Mouse (Mus musculus): ENCODE data around the gene Abcg8. TPM values are rescaled to one million over a fixed set of nuclear protein-coding genes. Genes with fewer than 3 reads are reported as not detected.

The Abcg8 gene
- polyA plus RNA-seq, 1 experiment from 2014 or later: 0.13 TPM

DNA sequence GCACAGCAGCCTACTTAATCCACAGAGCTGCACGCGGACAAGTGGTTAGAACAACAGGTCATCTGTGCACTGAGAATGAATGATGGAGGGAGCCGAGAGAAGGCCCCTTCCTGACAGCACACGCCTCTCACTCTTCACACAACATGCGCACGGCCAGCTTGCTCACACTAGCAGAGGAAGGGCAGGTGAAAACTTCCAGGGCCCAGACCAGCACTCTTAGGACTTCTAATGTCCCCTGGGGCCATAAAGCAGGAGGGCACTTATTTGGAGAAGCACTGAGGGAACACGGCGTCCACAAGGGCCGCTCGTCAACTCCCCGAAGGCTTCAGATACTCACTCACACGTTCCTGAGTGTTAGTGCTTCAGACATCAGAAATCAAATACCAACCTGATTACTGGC is 55.3 kb downstream of the Abcg8 start:
- Histone ChIP-seq H3K4me1 (replicated peaks; ENCODE audit: control insufficient read depth, insufficient read depth) (no peaks in the 10 kb centered on the region), H3K9ac (ENCODE audit: low read length) (no peak overlapping the region), H3K4me3 (ENCODE audit: low read depth, low read length) (no peak overlapping the region), H3K27me3 (ENCODE audit: control insufficient read depth, insufficient read depth, low read length) (no peaks in the 10 kb centered on the region), H3K9me3 (ENCODE audit: control insufficient read depth, low read length) (no peaks in the 10 kb centered on the region), H3K27ac (replicated peaks) (no peak overlapping the region), H3K36me3 (ENCODE audit: control insufficient read depth, insufficient read depth, low read length) (peaks cover 9% of the 10 kb centered on the region; the same call in 1 of the 2 replicates), H3K4me2 (replicated peaks; ENCODE audit: low read depth) (no peak overlapping the region)
- WGBS: 89% methylated on average over 12 of the region's 12 CpGs
- ATAC-seq (ENCODE audit: low FRiP score, low TSS enrichment): no peak
- DNase-seq (ENCODE audit: low spot score): no peak
- TF ChIP-seq EP300 (optimal IDR thresholded peaks at IDR 0.05) (no peak), CTCF (IDR thresholded peaks at IDR 0.05; ENCODE audit: low read depth) (no peak)

DNA sequence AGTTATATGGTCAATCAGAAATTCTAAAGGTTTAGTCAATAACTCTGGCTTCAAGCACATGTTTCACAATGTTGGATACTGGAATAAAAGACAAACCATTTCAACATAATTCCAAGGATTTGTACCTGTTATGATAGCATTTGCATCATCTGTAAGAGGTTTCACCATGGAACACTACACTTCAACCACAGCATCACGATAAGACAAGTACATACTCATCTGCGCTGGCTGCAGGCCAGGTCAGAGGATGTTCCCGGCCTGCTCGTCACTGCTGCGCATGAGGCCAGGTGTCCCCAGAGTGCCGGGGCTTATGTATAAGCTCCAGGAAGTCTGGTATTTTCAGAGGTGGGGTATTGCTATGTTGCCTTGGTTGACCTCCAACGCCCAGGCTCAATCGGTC is 56.5 kb downstream of the Abcg8 start:
- TF ChIP-seq EP300 (optimal IDR thresholded peaks at IDR 0.05): no peak
- TF ChIP-seq CTCF (IDR thresholded peaks at IDR 0.05; ENCODE audit: low read depth): no peak
- Histone ChIP-seq H3K4me1 (replicated peaks; ENCODE audit: control insufficient read depth, insufficient read depth) (no peaks in the 10 kb centered on the region), H3K4me3 (ENCODE audit: low read depth, low read length) (no peak overlapping the region), H3K9me3 (ENCODE audit: control insufficient read depth, low read length) (no peaks in the 10 kb centered on the region), H3K36me3 (ENCODE audit: control insufficient read depth, insufficient read depth, low read length) (peaks cover 5% of the 10 kb centered on the region; the same call in 1 of the 2 replicates), H3K27me3 (ENCODE audit: control insufficient read depth, insufficient read depth, low read length) (no peaks in the 10 kb centered on the region), H3K4me2 (replicated peaks; ENCODE audit: low read depth) (no peak overlapping the region), H3K9ac (ENCODE audit: low read length) (no peak overlapping the region), H3K27ac (replicated peaks) (no peak overlapping the region)
- 77% methylated on average over 8 of the region's 8 CpGs for WGBS
- ATAC-seq (ENCODE audit: low FRiP score, low TSS enrichment): no peak
- no peak for DNase-seq (ENCODE audit: low spot score)

DNA sequence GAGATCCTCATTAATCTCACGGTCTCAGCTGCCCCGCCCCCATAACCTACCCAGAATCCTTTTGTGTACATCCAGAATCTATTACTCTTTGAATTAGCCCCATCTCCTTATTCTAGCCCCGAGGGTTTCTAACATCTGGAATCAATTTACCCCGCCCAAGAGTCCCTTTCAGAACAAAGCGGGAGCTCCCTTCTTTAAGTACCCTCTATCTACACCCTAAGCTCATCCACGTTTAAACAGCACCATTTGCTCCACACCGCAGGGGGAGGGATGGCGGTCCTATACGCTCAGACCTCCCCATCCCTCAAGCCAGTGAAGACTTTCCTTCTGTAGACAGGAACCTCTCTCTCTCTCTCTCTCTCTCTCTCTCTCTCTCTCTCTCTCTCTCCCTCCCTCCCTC is 60.6 kb downstream of the Abcg8 start:
- DNase-seq (ENCODE audit: low spot score): no peak
- H3K9me3 ChIP-seq (ENCODE audit: control insufficient read depth, low read length): no peaks in the 10 kb centered on the region
- H3K27me3 ChIP-seq (ENCODE audit: control insufficient read depth, insufficient read depth, low read length): no peaks in the 10 kb centered on the region
- TF ChIP-seq CTCF (IDR thresholded peaks at IDR 0.05; ENCODE audit: low read depth) (no peak), EP300 (optimal IDR thresholded peaks at IDR 0.05) (no peak)
- H3K4me2 ChIP-seq (replicated peaks; ENCODE audit: low read depth): no peak overlapping the region
- H3K27ac ChIP-seq (replicated peaks): no peak overlapping the region
- H3K4me1 ChIP-seq (replicated peaks; ENCODE audit: control insufficient read depth, insufficient read depth): no peaks in the 10 kb centered on the region
- H3K36me3 ChIP-seq (ENCODE audit: control insufficient read depth, insufficient read depth, low read length): 0 out of 2 replicates have a peak, but pooled peaks cover 6% of the 10 kb centered on the region
- no peak overlapping the region for H3K9ac ChIP-seq (ENCODE audit: low read length)
- no peak overlapping the region for H3K4me3 ChIP-seq (ENCODE audit: low read depth, low read length)
- no peak for ATAC-seq (ENCODE audit: low FRiP score, low TSS enrichment)
- 61% methylated on average over 9 of the region's 9 CpGs for WGBS

DNA sequence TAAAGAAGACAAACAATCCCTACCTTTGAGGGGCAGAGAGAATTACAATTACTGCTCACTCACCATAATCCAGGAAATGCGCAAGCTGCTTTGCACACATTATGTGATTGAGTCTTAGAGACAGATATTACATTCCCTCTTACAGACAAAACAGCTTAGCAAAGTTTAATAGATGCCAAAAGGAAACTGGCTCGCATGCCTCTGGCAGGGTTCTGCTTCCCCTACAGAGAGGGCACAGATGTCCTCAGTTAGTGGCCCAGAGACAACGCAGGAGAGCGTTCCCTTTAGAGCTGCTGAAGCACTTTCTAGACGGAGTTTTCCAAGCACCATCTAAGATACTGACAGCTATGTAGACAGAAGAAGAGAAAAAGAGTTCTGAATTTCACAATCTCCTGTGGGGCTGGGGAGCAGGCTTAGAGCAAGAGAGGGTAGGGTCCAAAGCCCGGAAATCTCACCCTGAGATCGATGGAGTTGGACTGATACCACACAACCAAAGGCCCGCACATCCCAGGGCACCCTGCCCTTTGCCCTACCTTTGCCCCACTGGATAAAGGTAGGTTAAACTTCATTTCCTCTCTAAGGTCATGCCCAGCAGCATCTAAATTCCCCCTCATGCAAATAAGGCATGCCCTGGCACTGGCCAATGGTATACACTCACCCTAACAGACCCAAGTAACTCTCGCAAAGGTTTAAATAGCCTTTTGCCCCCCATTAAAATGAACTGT is 62.1 kb downstream of the Abcg8 start:
- Histone ChIP-seq H3K4me1 (replicated peaks; ENCODE audit: control insufficient read depth, insufficient read depth) (no peaks in the 10 kb centered on the region), H3K27me3 (ENCODE audit: control insufficient read depth, insufficient read depth, low read length) (no peaks in the 10 kb centered on the region), H3K36me3 (ENCODE audit: control insufficient read depth, insufficient read depth, low read length) (0 out of 2 replicates have a peak, but pooled peaks cover 4% of the 10 kb centered on the region), H3K9ac (ENCODE audit: low read length) (no peak overlapping the region), H3K4me2 (replicated peaks; ENCODE audit: low read depth) (no peak overlapping the region), H3K4me3 (ENCODE audit: low read depth, low read length) (no peak overlapping the region), H3K27ac (replicated peaks) (no peak overlapping the region), H3K9me3 (ENCODE audit: control insufficient read depth, low read length) (no peaks in the 10 kb centered on the region)
- ATAC-seq (ENCODE audit: low FRiP score, low TSS enrichment) (no peak), DNase-seq (ENCODE audit: low spot score) (no peak)
- TF ChIP-seq EP300 (optimal IDR thresholded peaks at IDR 0.05): no peak
- no peak for TF ChIP-seq CTCF (IDR thresholded peaks at IDR 0.05; ENCODE audit: low read depth)
- WGBS: 84% methylated on average over 9 of the region's 9 CpGs

DNA sequence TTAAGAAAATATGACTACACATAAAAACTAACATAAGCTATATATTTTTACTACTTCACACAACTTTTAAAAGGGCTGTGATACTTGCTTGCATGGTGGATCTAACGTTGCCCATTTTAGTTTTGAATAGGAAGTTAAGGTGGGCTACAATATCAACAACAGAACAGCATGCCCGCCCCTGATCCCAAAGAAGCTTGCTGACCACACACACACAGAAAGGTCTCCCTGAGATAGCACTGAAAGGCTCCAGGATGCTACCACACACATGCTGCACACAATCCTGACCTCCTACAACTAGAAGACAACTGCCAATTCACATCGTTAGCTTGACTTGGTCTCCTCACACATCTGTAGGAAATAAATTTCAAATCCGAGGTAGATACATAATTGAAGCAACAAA is 68.2 kb downstream of the Abcg8 start:
- Histone ChIP-seq H3K4me1 (replicated peaks; ENCODE audit: control insufficient read depth, insufficient read depth) (no peaks in the 10 kb centered on the region), H3K9ac (ENCODE audit: low read length) (no peak overlapping the region), H3K4me3 (ENCODE audit: low read depth, low read length) (no peak overlapping the region), H3K4me2 (replicated peaks; ENCODE audit: low read depth) (no peak overlapping the region), H3K27me3 (ENCODE audit: control insufficient read depth, insufficient read depth, low read length) (no peaks in the 10 kb centered on the region), H3K36me3 (ENCODE audit: control insufficient read depth, insufficient read depth, low read length) (no peaks in the 10 kb centered on the region), H3K27ac (replicated peaks) (no peak overlapping the region), H3K9me3 (ENCODE audit: control insufficient read depth, low read length) (no peaks in the 10 kb centered on the region)
- no peak for ATAC-seq (ENCODE audit: low FRiP score, low TSS enrichment)
- 86% methylated on average over 4 of the region's 4 CpGs for WGBS
- no peak for TF ChIP-seq EP300 (optimal IDR thresholded peaks at IDR 0.05)
- no peak for TF ChIP-seq CTCF (IDR thresholded peaks at IDR 0.05; ENCODE audit: low read depth)
- no peak for DNase-seq (ENCODE audit: low spot score)

DNA sequence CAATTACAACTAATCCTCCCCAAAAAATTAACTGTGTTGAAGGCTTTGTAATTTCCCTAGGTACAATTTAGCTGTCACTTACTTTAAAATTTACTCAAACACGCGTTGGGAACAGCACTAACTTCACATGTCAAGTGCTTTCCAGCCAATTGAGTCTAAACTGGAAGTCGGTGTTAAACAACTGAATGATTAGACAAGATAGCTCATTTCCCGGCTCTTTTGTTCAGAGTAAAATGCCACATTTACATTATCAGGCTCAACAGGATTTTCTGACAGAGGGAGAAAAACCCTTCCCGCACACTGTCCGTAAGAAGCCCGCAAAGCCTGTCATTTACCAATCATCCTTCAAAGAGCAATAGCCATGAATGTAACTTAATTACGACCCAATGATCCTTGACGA is 68.9 kb downstream of the Abcg8 start:
- ATAC-seq (ENCODE audit: low FRiP score, low TSS enrichment): no peak
- 82% methylated on average over 9 of the region's 9 CpGs for WGBS

More for the DNA sequence above, 68.9 kb downstream of the Abcg8 start:
- Histone ChIP-seq H3K9ac (ENCODE audit: low read length) (no peak overlapping the region), H3K9me3 (ENCODE audit: control insufficient read depth, low read length) (no peaks in the 10 kb centered on the region), H3K4me1 (replicated peaks; ENCODE audit: control insufficient read depth, insufficient read depth) (no peaks in the 10 kb centered on the region), H3K4me2 (replicated peaks; ENCODE audit: low read depth) (no peak overlapping the region), H3K36me3 (ENCODE audit: control insufficient read depth, insufficient read depth, low read length) (no peaks in the 10 kb centered on the region), H3K27ac (replicated peaks) (no peak overlapping the region), H3K4me3 (ENCODE audit: low read depth, low read length) (no peak overlapping the region), H3K27me3 (ENCODE audit: control insufficient read depth, insufficient read depth, low read length) (no peaks in the 10 kb centered on the region)
- TF ChIP-seq EP300 (optimal IDR thresholded peaks at IDR 0.05): no peak
- no peak for TF ChIP-seq CTCF (IDR thresholded peaks at IDR 0.05; ENCODE audit: low read depth)
- DNase-seq (ENCODE audit: low spot score): no peak

Data from stomach, postnatal 0 days (tissue).